Mouse (Mus musculus) right cerebral cortex, postnatal 36 days (tissue): ENCODE data around the gene Gns.

Experiments used
- DNase-seq, 2 experiments: peaks; one replicate each; pipeline ENCODE4 v3.0.0; 2022; ENCODE audit warnings: low spot score in 2 of 2, mixed read lengths in 1 of 2

Gns gene

DNA sequence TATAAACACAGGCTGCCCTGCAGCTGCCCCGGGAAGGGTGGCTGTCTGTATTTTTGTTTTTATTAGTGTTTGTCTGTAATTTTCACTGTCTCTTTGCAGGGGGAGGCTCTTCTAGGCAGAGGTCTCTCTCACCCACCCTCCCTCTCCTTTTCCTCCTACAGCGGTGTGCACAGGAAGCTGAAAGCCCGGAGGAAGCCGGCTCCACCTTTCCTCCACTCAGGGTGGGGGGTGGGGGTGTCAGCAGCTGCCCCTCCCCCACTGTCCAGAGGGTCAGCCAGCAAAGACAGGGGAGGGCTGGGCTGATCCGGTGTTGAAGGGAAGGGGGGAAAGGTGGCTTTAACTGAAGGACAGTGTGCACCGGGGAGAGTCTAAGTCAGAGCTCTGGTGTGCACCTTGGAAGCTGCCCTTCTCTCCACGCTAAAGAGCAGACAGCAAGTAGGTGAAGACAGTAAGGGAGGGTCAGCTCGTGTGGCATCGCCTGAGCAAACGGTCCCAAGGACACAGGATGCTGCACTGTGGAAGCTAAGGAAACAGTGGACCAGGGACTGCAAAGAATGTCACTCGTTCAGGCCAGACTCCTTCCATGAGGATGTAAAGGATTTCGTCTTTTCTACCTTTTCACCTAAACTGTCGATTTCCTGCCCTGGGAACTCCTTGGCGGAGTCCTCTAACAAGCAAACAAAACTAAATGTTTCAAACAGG lies 65.2 kb downstream of the Gns start:
- DNase-seq: no peak

DNA sequence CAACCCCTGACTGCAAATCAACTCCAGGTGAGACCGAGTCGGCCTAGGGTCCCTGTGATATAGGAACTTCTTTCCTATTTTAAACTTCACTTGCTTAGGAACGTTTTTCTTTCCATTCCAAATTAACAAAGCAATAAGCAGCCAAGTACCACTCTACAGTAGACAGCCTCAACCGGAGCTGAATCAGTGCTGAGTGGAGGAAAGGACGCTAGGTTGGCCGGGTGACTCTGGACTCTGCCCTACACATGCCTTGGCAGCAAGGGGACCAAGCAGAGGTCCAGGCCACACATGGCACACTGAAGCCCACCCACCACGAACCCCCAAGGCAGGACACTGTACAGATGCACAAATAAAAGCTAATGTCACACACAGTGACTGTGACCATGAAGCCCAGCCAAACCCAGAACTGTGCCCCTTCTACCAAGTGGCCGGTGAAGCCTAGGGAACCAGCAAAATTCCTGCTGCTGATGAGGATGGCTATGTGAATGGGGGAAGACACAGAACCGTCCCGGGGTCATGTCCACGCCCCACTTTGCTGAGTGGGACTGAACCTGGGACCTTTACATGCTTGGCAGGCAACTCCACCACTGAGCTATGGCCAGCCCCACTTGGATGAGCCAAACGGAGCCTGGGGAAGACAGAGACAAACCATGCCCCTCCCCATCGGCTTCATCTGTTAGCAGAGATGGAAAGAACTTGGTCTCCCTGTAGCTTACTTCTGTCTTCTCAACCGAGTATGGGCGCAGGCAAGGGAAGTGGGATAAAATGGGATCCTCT lies 66.1 kb downstream of the Gns start:
- DNase-seq: no peak

DNA sequence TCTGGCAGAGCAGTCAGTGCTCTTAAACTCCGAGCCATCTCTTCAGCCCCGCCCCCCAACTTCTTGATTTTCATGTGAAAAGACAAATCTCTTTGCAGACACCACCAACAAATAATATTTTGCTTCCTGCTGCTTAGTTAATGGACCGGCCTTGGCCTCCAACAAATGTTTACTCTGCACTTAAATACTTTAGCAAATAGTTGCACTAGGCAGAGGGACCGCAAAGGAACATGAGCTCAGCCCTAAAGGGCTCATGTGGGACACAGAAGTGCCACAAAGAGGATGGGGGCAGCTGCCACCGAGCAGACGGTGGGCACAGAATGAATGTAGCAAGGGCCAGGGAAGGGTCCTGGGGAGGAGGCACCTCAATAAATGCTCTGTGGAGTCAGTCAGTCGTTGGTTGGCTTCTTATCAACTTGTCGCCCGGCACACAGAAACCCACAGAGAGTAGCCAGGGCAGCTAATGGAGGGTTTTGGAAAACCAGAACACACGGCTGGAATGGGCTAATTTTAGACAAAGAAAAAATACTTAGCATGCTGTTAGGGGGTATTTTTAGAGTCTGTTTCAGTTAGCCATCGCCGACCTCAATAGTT lies 67.2 kb downstream of the Gns start:
- DNase-seq: no peak

DNA sequence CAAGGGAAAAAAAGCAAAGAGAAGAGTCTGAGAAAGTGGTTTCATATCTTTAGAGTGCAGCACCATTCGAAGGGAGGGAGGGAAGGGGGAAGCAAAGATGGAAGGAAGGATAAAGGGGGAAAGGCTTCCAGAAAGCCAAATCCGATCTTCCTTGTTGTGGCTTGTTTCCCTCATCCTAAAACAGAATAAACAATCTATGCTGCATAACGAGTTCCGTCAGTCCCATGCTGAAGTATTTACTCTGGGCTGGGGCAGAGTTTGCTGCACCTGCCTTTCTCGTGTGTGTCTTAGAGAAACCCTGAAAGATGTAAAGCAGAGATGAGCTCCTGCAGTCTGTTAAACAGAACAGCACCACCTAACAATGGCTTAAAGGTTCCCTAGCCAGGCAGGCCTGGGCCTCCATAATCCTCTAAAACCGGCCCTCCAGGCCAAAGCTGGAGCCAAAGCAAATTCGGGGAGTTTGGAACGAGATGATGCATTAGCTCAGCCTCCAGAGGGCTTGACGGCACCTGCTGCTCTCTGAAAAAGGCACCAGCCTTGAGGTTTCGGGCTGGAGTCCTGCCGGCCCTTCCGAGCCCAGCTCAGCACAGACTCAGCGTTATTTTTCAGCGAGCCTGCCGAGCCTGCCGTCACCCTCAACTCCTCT lies 67.9 kb downstream of the Gns start:
- DNase-seq: no peak

DNA sequence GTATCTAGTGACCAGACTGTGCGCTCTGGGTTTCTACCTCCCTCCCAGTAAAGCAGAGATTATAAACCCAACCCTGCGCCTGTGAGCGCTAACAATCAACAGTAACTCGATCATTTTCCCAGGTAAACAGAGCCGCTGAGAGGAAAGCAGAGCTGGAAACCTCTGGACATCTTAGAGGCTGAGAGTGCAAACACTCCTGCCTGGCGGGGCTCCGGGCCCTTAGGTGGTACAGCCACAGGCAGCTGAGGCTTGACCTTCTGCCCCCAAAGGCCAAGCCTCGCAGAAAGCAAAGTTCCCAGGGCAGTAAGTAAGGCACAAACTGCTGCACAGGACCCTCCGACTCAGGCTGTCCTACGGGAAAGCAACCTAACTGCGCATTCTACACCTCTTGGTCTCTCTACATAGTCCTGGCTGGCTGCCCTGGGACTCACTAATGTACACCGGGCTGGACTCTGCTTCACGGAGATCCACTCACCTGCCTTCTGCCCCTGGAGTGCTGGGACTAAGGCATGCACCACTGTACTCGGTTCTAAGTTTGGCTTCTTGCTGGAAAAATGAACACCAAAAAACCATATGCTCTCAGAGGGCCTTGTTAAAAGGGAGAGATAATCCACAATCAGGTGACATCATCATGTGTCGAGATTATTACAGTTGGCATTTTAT lies 69.7 kb downstream of the Gns start:
- DNase-seq: no peak

DNA sequence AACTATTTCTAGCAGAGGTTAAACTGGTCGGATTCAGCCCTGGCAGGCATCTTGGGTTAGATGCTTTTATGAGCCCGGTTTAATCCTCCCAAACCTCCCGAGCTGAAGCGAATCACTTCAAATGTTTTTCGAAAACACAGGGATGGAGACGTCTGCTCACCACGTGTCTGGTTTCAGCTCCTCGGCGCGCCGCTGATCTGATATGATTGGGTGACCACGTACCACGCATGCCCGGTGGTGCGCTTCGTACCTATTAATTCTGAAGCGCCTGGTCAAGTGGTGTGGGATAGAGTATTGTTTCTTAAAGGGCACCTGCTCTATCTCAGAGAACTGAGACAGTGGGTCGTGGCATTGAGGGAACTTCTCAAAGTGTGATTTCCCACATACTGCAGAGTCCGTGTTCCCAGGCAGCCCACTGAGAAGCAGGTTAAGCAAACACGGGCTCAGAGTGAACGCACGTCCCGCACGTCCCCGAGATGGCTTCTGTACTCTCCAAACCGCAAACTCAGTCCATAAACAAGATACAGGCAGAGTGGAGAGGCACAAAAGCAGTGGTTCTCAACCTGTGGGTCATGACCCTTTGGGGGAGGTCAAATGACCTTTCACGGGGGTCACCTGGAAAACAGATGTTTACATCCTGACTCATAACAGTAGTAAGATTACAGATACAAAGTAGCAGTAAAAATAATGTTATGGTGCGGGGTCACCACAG lies 70.8 kb downstream of the Gns start:
- no peak for DNase-seq

DNA sequence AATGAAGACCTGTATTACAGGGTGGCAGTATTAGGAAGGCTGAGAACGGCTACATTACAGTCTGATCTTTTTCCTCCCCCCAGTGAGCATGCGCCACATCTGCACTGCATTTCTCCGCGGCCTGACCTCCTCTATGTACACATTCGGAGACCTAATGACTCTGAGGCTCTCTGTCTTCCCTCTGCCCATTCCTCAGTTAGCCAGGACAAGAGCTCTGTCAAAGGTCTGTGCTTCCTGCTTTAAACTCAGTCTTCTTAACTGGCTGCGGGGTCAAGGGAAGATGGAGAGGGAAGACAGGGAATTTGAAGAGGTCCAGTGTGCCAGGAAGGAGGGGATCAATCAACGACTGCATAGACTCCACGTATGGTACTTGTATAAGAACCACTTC lies 71.4 kb downstream of the Gns start:
- no peak for DNase-seq

DNA sequence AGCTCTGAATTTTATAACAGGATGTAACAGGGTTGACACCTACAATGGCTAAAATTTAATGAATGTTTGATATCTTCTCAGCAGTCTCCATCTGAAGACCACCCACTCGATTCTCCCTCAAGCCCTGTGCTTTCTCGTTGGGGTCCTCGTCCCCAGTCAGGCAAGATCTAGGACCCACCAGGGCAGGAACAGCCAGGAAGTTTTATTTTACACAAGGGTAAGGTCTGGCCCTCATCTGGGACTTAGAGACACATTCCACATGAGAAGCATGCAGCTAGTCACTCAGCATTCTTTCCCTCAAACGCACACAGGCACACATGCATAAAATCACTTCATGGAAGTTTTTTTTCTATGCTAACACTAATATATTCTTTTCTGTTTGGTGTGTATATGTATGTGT lies 71.8 kb downstream of the Gns start:
- no peak for DNase-seq

DNA sequence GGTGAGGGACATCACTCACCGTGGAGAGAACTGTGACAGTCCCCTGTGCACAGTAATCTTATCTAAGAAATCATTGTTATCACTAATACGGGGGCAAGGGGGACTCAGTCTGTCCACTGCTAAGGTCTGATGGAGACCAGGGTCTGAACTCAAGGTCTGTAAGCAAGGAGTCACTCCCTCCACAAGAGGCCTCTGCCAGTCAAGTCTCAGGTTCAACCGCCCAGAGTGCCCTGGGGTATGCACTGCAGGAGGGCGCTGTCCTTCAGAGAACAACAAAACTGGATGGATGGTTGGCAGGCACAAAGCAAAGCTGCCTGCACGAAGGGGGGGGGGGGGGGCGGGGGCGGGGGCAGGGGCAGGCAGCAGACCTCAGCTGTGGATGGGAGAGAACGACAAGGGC lies 73.2 kb downstream of the Gns start:
- DNase-seq: no peak

DNA sequence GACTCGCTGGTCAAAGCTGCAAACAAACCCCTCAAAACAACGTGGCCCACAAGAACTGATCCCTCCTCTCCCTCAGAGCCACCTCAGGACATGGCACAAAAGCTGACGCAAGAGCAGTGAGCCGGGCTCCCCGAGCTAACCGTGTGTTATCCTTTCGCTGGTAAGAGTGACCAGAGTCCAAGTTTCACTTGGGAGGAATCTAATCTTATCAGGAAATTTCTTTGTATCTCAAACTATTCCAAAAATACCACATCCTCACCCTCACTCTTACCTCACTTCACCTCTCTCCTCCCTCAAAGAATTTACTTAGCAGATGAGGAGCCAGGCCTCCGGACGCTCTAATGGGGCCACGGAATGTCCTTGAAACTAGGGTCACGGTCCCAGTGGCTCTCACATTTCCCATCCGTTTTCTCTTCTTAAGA lies 74.4 kb downstream of the Gns start:
- no peak for DNase-seq

DNA sequence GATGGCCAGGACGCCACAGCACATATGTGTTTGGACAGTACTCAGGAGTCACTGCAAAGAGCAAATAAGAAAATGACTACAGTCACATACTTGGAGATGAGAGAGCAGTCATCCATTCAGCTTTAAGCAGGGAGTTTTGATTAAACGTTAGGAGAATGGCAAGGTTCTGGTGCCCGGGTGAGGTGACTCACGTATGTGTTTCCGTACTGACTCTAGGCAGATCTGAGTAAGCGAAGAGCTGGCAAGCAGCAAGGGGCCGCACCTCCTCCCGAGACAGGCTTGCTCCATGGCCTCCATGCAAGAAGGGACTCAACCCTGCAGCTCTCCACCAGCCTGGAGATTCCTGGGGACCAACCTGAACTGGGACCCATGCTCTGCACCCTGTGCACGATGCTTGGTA lies 78.9 kb downstream of the Gns start:
- DNase-seq: no peak

DNA sequence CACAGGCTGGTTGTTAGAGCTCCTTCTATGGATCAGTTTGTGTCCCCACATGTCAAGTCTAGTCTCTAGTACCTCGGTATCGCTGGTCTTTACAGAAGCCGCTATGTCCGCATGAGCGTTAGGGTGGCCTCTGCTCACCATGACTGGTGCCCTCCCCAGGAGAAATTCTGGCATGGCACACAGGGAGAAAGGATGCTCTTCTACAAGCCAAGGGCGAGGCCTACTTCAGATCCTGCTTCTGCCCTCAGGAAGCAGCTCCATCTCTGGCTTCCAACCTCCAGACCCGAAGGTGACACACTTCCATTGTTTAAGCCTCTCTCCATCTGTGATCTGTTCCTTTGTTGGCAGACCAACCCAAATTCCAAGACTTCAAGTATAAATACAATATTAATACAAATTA lies 79.3 kb downstream of the Gns start:
- DNase-seq: no peak

DNA sequence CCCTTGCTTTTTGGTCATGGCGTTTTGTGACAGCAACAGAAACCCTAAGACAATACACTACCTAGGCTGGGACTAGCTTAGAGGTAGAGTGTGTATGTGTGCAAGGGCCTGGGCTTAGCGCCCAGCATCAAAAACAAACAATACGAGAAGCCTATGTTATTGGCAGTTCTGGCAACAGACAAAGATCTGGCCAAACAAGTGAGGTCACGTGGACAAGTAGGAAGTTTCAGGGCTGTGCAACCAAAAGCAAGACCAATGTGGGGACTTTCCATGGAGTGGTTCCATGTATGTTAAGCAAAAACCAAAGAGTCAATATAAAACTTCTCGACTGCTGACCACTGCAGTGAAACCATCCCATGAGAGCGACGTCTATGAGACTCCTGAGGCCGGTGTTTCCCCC lies 80.9 kb downstream of the Gns start:
- DNase-seq: no peak
